Mouse (Mus musculus): ENCODE results near the gene Dlx1. TPM values are rescaled to one million over a fixed set of nuclear protein-coding genes. Genes with fewer than 3 reads are reported as not detected.

Dlx1 gene
- total RNA-seq (2014; rRNA removed; ENCODE audit: low replicate concordance) (not detected in 2 replicates), polyA plus RNA-seq (2015; fragmentation: Nextera tagmentation; extraction: Ambion mirVana) (0.05 TPM in 1 of 2 replicates, not detected in the other)

GRCm38 (mm10) chr2:71528014-71528713, at the start of gene Dlx1:
TSS of gene Dlx1 (plus strand) at chr2:71528113.
- TF ChIP-seq CTCF (IDR thresholded peaks at IDR 0.05; ENCODE audit: low read depth) (no peak), EP300 (IDR thresholded peaks at IDR 0.05; ENCODE audit: low read depth) (no peak)
- H3K27me3 ChIP-seq (ENCODE audit: control insufficient read depth, insufficient read depth, low read length): peaks cover 99% of the 10 kb centered on the region
- no peak within 1 kb of the TSS for H3K9ac ChIP-seq (replicated peaks; ENCODE audit: low read depth, low read length)
- H3K4me2 ChIP-seq (ENCODE audit: low read depth, low read length): peak within 1 kb of the TSS; percentile 76
- peak within 1 kb of the TSS; percentile 54 for H3K4me3 ChIP-seq (ENCODE audit: low read depth, low read length)
- H3K9me3 ChIP-seq (replicated peaks; ENCODE audit: control insufficient read depth, low read length): no peaks in the 10 kb centered on the region
- DNase-seq (ENCODE audit: low spot score) (no peak), ATAC-seq (ENCODE audit: insufficient read depth, low read depth) (no peak)
- no peak within 1 kb of the TSS for H3K27ac ChIP-seq (ENCODE audit: low read depth)
- H3K4me1 ChIP-seq (ENCODE audit: control insufficient read depth, insufficient read depth): peaks cover 9% of the 10 kb centered on the region; the same call in 1 of the 2 replicates
- H3K36me3 ChIP-seq (replicated peaks; ENCODE audit: control insufficient read depth, insufficient read depth, low read length): no peaks in the 10 kb centered on the region
- WGBS: 4% methylated on average over 25 of the region's 26 CpGs

GRCm38 (mm10) chr2:71479917-71480316, 48.0 kb upstream of the Dlx1 start:
- Histone ChIP-seq H3K4me2 (ENCODE audit: low read depth, low read length) (no peak overlapping the region), H3K36me3 (replicated peaks; ENCODE audit: control insufficient read depth, insufficient read depth, low read length) (no peaks in the 10 kb centered on the region), H3K27ac (ENCODE audit: low read depth) (no peak overlapping the region), H3K4me3 (ENCODE audit: low read depth, low read length) (no peak overlapping the region), H3K27me3 (ENCODE audit: control insufficient read depth, insufficient read depth, low read length) (no peaks in the 10 kb centered on the region), H3K4me1 (ENCODE audit: control insufficient read depth, insufficient read depth) (no peaks in the 10 kb centered on the region), H3K9ac (replicated peaks; ENCODE audit: low read depth, low read length) (no peak overlapping the region), H3K9me3 (replicated peaks; ENCODE audit: control insufficient read depth, low read length) (no peaks in the 10 kb centered on the region)
- ATAC-seq (ENCODE audit: insufficient read depth, low read depth): no peak
- TF ChIP-seq EP300 (IDR thresholded peaks at IDR 0.05; ENCODE audit: low read depth) (no peak), CTCF (IDR thresholded peaks at IDR 0.05; ENCODE audit: low read depth) (no peak)
- WGBS: 30% methylated on average over 7 of the region's 7 CpGs
- DNase-seq (ENCODE audit: low spot score): no peak

- WGBS: 61% methylated on average over 6 of the region's 6 CpGs
- DNase-seq (ENCODE audit: low spot score) (no peak), ATAC-seq (ENCODE audit: insufficient read depth, low read depth) (no peak)
- Histone ChIP-seq H3K4me2 (ENCODE audit: low read depth, low read length) (no peak overlapping the region), H3K36me3 (replicated peaks; ENCODE audit: control insufficient read depth, insufficient read depth, low read length) (no peaks in the 10 kb centered on the region), H3K9ac (replicated peaks; ENCODE audit: low read depth, low read length) (no peak overlapping the region), H3K4me1 (ENCODE audit: control insufficient read depth, insufficient read depth) (no peaks in the 10 kb centered on the region), H3K9me3 (replicated peaks; ENCODE audit: control insufficient read depth, low read length) (no peaks in the 10 kb centered on the region), H3K4me3 (ENCODE audit: low read depth, low read length) (no peak overlapping the region), H3K27me3 (ENCODE audit: control insufficient read depth, insufficient read depth, low read length) (no peaks in the 10 kb centered on the region), H3K27ac (ENCODE audit: low read depth) (no peak overlapping the region)
- TF ChIP-seq EP300 (IDR thresholded peaks at IDR 0.05; ENCODE audit: low read depth): no peak
- no peak for TF ChIP-seq CTCF (IDR thresholded peaks at IDR 0.05; ENCODE audit: low read depth)
Measured at GRCm38 (mm10) chr2:71481825-71482224, 46.1 kb upstream of the Dlx1 start.

DNA sequence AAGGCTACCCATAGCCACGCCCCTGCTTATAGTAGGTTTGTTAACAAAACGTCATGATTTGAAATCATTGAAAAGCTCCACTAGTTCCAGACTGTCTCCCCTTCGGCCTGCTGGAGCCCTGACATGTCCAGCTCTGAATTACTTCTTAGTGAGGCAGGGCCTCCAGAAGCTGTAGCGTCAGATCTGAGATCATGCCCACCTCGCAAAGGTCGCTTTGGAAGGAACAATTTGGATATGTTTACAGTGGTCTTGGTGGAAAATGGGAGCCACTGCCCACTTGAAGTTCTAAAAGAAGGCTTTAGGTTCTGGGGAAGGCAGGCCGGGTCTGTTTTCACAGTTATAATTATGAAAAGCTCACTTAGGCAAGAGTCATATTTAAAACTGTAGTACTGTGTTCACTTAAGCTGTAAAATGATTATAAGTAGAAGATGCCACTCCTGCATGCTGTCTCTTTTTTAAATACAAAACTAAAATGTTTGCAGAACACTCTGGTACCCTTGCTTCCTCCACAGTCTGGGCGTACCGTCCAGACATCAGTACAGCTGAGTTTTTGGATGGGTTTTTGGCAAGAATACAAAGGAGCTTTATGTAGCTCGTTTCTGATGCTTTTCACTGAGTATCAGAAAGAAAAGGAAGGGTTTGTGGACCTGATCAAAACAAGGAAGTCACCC, 44.7 kb upstream of the Dlx1 start:
- DNase-seq (ENCODE audit: low spot score): no peak
- TF ChIP-seq CTCF (IDR thresholded peaks at IDR 0.05; ENCODE audit: low read depth) (no peak), EP300 (IDR thresholded peaks at IDR 0.05; ENCODE audit: low read depth) (no peak)
- 67% methylated on average over 10 of the region's 10 CpGs for WGBS

DNA sequence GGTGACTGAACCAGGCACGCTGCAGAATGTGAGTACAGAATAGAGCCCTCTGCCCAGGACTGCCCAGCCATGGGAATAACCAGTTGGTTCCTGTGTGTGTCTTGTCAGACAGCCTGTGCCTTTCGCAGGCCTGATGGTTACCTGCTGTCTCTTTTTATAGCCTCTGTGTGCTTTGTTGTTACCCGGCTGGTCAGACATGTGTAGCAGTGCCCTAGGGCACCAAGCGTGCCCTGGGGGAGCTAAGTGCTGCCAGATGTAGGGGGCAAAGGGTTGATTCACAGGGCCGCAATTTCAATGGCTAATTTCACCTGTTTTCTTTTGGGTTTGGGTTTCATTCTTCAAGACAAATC, 44.2 kb upstream of the Dlx1 start:
- Histone ChIP-seq H3K4me2 (ENCODE audit: low read depth, low read length) (no peak overlapping the region), H3K4me1 (ENCODE audit: control insufficient read depth, insufficient read depth) (no peaks in the 10 kb centered on the region), H3K9ac (replicated peaks; ENCODE audit: low read depth, low read length) (no peak overlapping the region), H3K9me3 (replicated peaks; ENCODE audit: control insufficient read depth, low read length) (no peaks in the 10 kb centered on the region), H3K4me3 (ENCODE audit: low read depth, low read length) (no peak overlapping the region), H3K36me3 (replicated peaks; ENCODE audit: control insufficient read depth, insufficient read depth, low read length) (no peaks in the 10 kb centered on the region), H3K27me3 (ENCODE audit: control insufficient read depth, insufficient read depth, low read length) (no peaks in the 10 kb centered on the region), H3K27ac (ENCODE audit: low read depth) (no peak overlapping the region)
- WGBS: 70% methylated on average over 5 of the region's 5 CpGs
- no peak for ATAC-seq (ENCODE audit: insufficient read depth, low read depth)
- no peak for DNase-seq (ENCODE audit: low spot score)
- no peak for TF ChIP-seq CTCF (IDR thresholded peaks at IDR 0.05; ENCODE audit: low read depth)
- TF ChIP-seq EP300 (IDR thresholded peaks at IDR 0.05; ENCODE audit: low read depth): no peak

More for the DNA sequence above, 44.7 kb upstream of the Dlx1 start:
- no peak overlapping the region for H3K4me3 ChIP-seq (ENCODE audit: low read depth, low read length)
- no peaks in the 10 kb centered on the region for H3K36me3 ChIP-seq (replicated peaks; ENCODE audit: control insufficient read depth, insufficient read depth, low read length)
- H3K27ac ChIP-seq (ENCODE audit: low read depth): no peak overlapping the region
- ATAC-seq (ENCODE audit: insufficient read depth, low read depth): no peak
- no peaks in the 10 kb centered on the region for H3K4me1 ChIP-seq (ENCODE audit: control insufficient read depth, insufficient read depth)
- H3K9ac ChIP-seq (replicated peaks; ENCODE audit: low read depth, low read length): no peak overlapping the region
- H3K27me3 ChIP-seq (ENCODE audit: control insufficient read depth, insufficient read depth, low read length): no peaks in the 10 kb centered on the region
- no peak overlapping the region for H3K4me2 ChIP-seq (ENCODE audit: low read depth, low read length)
- H3K9me3 ChIP-seq (replicated peaks; ENCODE audit: control insufficient read depth, low read length): no peaks in the 10 kb centered on the region

Measured in heart, postnatal 0 days (tissue).